Mouse (Mus musculus): ENCODE results near the gene Krt1. TPM values are rescaled to one million over a fixed set of nuclear protein-coding genes. Genes with fewer than 3 reads are reported as not detected.

Krt1 gene
- polyA plus RNA-seq, 1 experiment from 2014 or later: not detected

Small RNA genes lying within 50 kb of the gene (microRNA-seq; reads per million reads assigned to microRNA genes)
- not detected for gene Gm44356

Other genes starting within 250 kb of the Krt1 start
- not detected in 2 replicates for gene Gm5414, start 222.6 kb downstream of the Krt1 start, polyA plus RNA-seq (2015; fragmentation: Nextera tagmentation; extraction: Ambion mirVana)
- not detected in 2 replicates for gene Gm5478, start 203.4 kb downstream of the Krt1 start, polyA plus RNA-seq (2015; fragmentation: Nextera tagmentation; extraction: Ambion mirVana)
- not detected in 2 replicates for gene Krt6b, start 170.5 kb downstream of the Krt1 start, polyA plus RNA-seq (2015; fragmentation: Nextera tagmentation; extraction: Ambion mirVana)
- not detected in 2 replicates for gene Krt6a, start 156.5 kb downstream of the Krt1 start, polyA plus RNA-seq (2015; fragmentation: Nextera tagmentation; extraction: Ambion mirVana)
- gene Krt5, start 137.9 kb downstream of the Krt1 start, polyA plus RNA-seq (2015; fragmentation: Nextera tagmentation; extraction: Ambion mirVana): 0.04 and 0.05 TPM in 2 replicates
- gene Krt71, start 107.7 kb downstream of the Krt1 start, polyA plus RNA-seq (2015; fragmentation: Nextera tagmentation; extraction: Ambion mirVana): not detected in 2 replicates
- not detected in 2 replicates for gene Krt72, start 64.3 kb downstream of the Krt1 start, polyA plus RNA-seq (2015; fragmentation: Nextera tagmentation; extraction: Ambion mirVana)
- not detected in 2 replicates for gene Krt73, start 48.4 kb downstream of the Krt1 start, polyA plus RNA-seq (2015; fragmentation: Nextera tagmentation; extraction: Ambion mirVana)
- gene Krt2, start 32.6 kb downstream of the Krt1 start, polyA plus RNA-seq (2015; fragmentation: Nextera tagmentation; extraction: Ambion mirVana): not detected in 2 replicates
- not detected in 2 replicates for gene Krt77, start 18.9 kb upstream of the Krt1 start, polyA plus RNA-seq (2015; fragmentation: Nextera tagmentation; extraction: Ambion mirVana)
- not detected in 2 replicates for gene Krt76, start 42.1 kb upstream of the Krt1 start, polyA plus RNA-seq (2015; fragmentation: Nextera tagmentation; extraction: Ambion mirVana)
- gene Krt4, start 73.9 kb upstream of the Krt1 start, polyA plus RNA-seq (2015; fragmentation: Nextera tagmentation; extraction: Ambion mirVana): 0.07 and 0.08 TPM in 2 replicates
- not detected in 2 replicates for gene Krt79, start 89.5 kb upstream of the Krt1 start, polyA plus RNA-seq (2015; fragmentation: Nextera tagmentation; extraction: Ambion mirVana)
- not detected in 2 replicates for gene Krt78, start 103.5 kb upstream of the Krt1 start, polyA plus RNA-seq (2015; fragmentation: Nextera tagmentation; extraction: Ambion mirVana)
- 120 and 130 TPM in 2 replicates for gene Krt8, start 153.7 kb upstream of the Krt1 start, polyA plus RNA-seq (2015; fragmentation: Nextera tagmentation; extraction: Ambion mirVana)
- gene Krt18, start 177.4 kb upstream of the Krt1 start, polyA plus RNA-seq (2015; fragmentation: Nextera tagmentation; extraction: Ambion mirVana): 118 and 119 TPM in 2 replicates
- gene Eif4b, start 223.0 kb upstream of the Krt1 start, polyA plus RNA-seq (2015; fragmentation: Nextera tagmentation; extraction: Ambion mirVana): 42.7 and 43.6 TPM in 2 replicates
- gene Tns2, start 249.6 kb upstream of the Krt1 start, polyA plus RNA-seq (2015; fragmentation: Nextera tagmentation; extraction: Ambion mirVana): 6.2 and 6.8 TPM in 2 replicates

All from liver, embryonic 16.5 days (tissue).